Mouse (Mus musculus) CH12.LX (cell line): ENCODE data around the gene Ifi35. TPM values are rescaled to one million over a fixed set of nuclear protein-coding genes. Genes with fewer than 3 reads are reported as not detected.

Experiments
- DNase-seq: peaks from one replicate; pipeline ENCODE4 v3.0.0-alpha.2; 2013; ENCODE audit errors: extremely low read depth
- H3K27ac ChIP-seq: 2 replicates; pipeline ENCODE4 v1.5.1; 2012; ENCODE audit warnings: low read depth, mild to moderate bottlenecking, control low read depth, moderate library complexity; ENCODE audit not compliant: insufficient read depth
- H3K27me3 ChIP-seq: replicated peaks from 2 replicates; pipeline ENCODE3; 2012; ENCODE audit warnings: inconsistent platforms
- H3K36me3 ChIP-seq, 2 experiments: replicated peaks in 1 of 2; 2 replicates each; pipeline versions ENCODE3 to v1.6.1; 2012; ENCODE audit warnings: inconsistent platforms in 1 of 2, low read length in 1 of 2, mild to moderate bottlenecking in 1 of 2, mixed read lengths in 1 of 2, moderate library complexity in 1 of 2; ENCODE audit not compliant: control insufficient read depth in 1 of 2, insufficient read depth in 1 of 2
- H3K4me1 ChIP-seq, 2 experiments: 2 replicates each; pipeline ENCODE4 v1.6.1; 2012; ENCODE audit warnings: inconsistent platforms in 1 of 2, moderate library complexity in 1 of 2; ENCODE audit not compliant: insufficient read depth in 2 of 2, control insufficient read depth in 1 of 2
- H3K4me2 ChIP-seq: 2 replicates; pipeline ENCODE4 v1.6.1; 2012; ENCODE audit warnings: low read depth, mild to moderate bottlenecking, control low read depth; ENCODE audit not compliant: poor library complexity, insufficient read depth, severe bottlenecking
- H3K4me3 ChIP-seq, 3 experiments: fragments of 150-350 bp in 1 of 3; sonication (generic) in 1 of 3; replicated peaks in 1 of 3; 2 replicates each; pipeline versions ENCODE3 to v1.5.1; 2011 to 2012; ENCODE audit warnings: low read depth in 2 of 3, low read length in 2 of 3, mild to moderate bottlenecking in 2 of 3, moderate library complexity in 2 of 3, control low read depth in 1 of 3, improper control_type of control experiment in 1 of 3, inconsistent platforms in 1 of 3, mixed read lengths in 1 of 3; ENCODE audit not compliant: poor library complexity in 1 of 3
- H3K79me2 ChIP-seq: replicated peaks from 2 replicates; pipeline ENCODE4 v1.6.1; 2012; ENCODE audit warnings: mild to moderate bottlenecking, moderate library complexity; ENCODE audit not compliant: control insufficient read depth, poor library complexity, insufficient read depth, severe bottlenecking; ENCODE audit errors: extremely low read depth
- H3K9ac ChIP-seq: 2 replicates; pipeline ENCODE4 v1.6.1; 2012; ENCODE audit warnings: low read depth, mild to moderate bottlenecking, control low read depth, moderate library complexity; ENCODE audit not compliant: insufficient read depth
- H3K9me3 ChIP-seq: replicated peaks from 2 replicates; pipeline ENCODE3; 2012; ENCODE audit warnings: low read length, inconsistent platforms, mixed read lengths
- BHLHE40 ChIP-seq: IDR thresholded peaks from 2 replicates; pipeline ENCODE4 v1.6.1; 2011; ENCODE audit warnings: mild to moderate bottlenecking, low read depth, low read length, improper control_type of control experiment
- CTCF ChIP-seq, 2 experiments: IDR thresholded peaks in 1 of 2; conservative IDR thresholded peaks in 1 of 2; 2 replicates each; pipeline ENCODE4 v1.5.1; 2011 to 2012; ENCODE audit warnings: low read depth in 2 of 2, low read length in 2 of 2, improper control_type of control experiment in 1 of 2, inconsistent platforms in 1 of 2, mild to moderate bottlenecking in 1 of 2, moderate library complexity in 1 of 2
- ELF1 ChIP-seq: IDR thresholded peaks from 2 replicates; pipeline ENCODE4 v1.6.1; 2014; ENCODE audit warnings: low read depth, mild to moderate bottlenecking, inconsistent platforms, low read length, improper control_type of control experiment
- HCFC1 ChIP-seq: IDR thresholded peaks from 2 replicates; pipeline ENCODE4 v1.6.1; 2012; ENCODE audit warnings: low read depth, mild to moderate bottlenecking, inconsistent platforms, low read length, improper control_type of control experiment
- IRF4 ChIP-seq: IDR thresholded peaks from 2 replicates; pipeline ENCODE4 v1.6.1; 2014; ENCODE audit warnings: low read depth, mild to moderate bottlenecking, inconsistent platforms, low read length, improper control_type of control experiment
- JUN ChIP-seq: IDR thresholded peaks from 2 replicates; pipeline ENCODE4 v1.6.1; 2011; ENCODE audit warnings: low read depth, mild to moderate bottlenecking, low read length, improper control_type of control experiment, moderate library complexity; ENCODE audit not compliant: insufficient read depth
- JUND ChIP-seq: conservative IDR thresholded peaks from 2 replicates; pipeline ENCODE4 v1.6.1; 2011; ENCODE audit warnings: low read depth, low read length, improper control_type of control experiment
- KAT2A ChIP-seq: IDR thresholded peaks from 2 replicates; pipeline ENCODE4 v1.6.1; 2012; ENCODE audit warnings: low read length, improper control_type of control experiment, inconsistent platforms; ENCODE audit not compliant: insufficient replicate concordance
- MAFK ChIP-seq: IDR thresholded peaks from 2 replicates; pipeline ENCODE4 v1.6.1; 2011; ENCODE audit warnings: low read length, improper control_type of control experiment; ENCODE audit not compliant: insufficient replicate concordance
- MEF2A ChIP-seq: IDR thresholded peaks from 2 replicates; pipeline ENCODE4 v1.6.1; 2014; ENCODE audit warnings: low read depth, mild to moderate bottlenecking, inconsistent platforms, low read length, improper control_type of control experiment, borderline replicate concordance
- MXI1 ChIP-seq: IDR thresholded peaks from 2 replicates; pipeline ENCODE4 v1.6.1; 2011; ENCODE audit warnings: mild to moderate bottlenecking, low read depth, low read length, improper control_type of control experiment
- MYC ChIP-seq: IDR thresholded peaks from 2 replicates; pipeline ENCODE4 v1.6.1; 2011; ENCODE audit warnings: low read depth, mild to moderate bottlenecking, improper control_type of control experiment, low read length
- NRF1 ChIP-seq: IDR thresholded peaks from 2 replicates; pipeline ENCODE4 v1.6.1; 2014; ENCODE audit warnings: low read depth, mild to moderate bottlenecking, inconsistent platforms, low read length, improper control_type of control experiment, moderate library complexity
- POLR2A ChIP-seq: IDR thresholded peaks from 2 replicates; pipeline ENCODE4 v1.6.1; 2011; ENCODE audit warnings: low read depth, mild to moderate bottlenecking, improper control_type of control experiment, low read length
- POLR2AphosphoS2 ChIP-seq: IDR thresholded peaks from 2 replicates; pipeline ENCODE4 v1.6.1; 2011; ENCODE audit warnings: low read depth, low read length, improper control_type of control experiment
- RAD21 ChIP-seq: IDR thresholded peaks from 2 replicates; pipeline ENCODE4 v1.6.1; 2011; ENCODE audit warnings: low read depth, mild to moderate bottlenecking, low read length, improper control_type of control experiment, moderate library complexity
- SIN3A ChIP-seq: IDR thresholded peaks from 2 replicates; pipeline ENCODE4 v1.6.1; 2012; ENCODE audit warnings: low read length, improper control_type of control experiment, inconsistent platforms
- TCF12 ChIP-seq: IDR thresholded peaks from 2 replicates; pipeline ENCODE4 v1.6.1; 2014; ENCODE audit warnings: low read depth, mild to moderate bottlenecking, inconsistent platforms, low read length, improper control_type of control experiment
- UBTF ChIP-seq: IDR thresholded peaks from 2 replicates; pipeline ENCODE4 v1.6.1; 2012; ENCODE audit warnings: low read depth, mild to moderate bottlenecking, inconsistent platforms, low read length, improper control_type of control experiment, moderate library complexity
- USF1 ChIP-seq: IDR thresholded peaks from 2 replicates; pipeline ENCODE4 v1.6.1; 2014; ENCODE audit warnings: low read depth, mild to moderate bottlenecking, inconsistent platforms, low read length, improper control_type of control experiment
- ZC3H11A ChIP-seq: IDR thresholded peaks from 2 replicates; pipeline ENCODE4 v1.6.1; 2012; ENCODE audit warnings: low read depth, mild to moderate bottlenecking, inconsistent platforms, low read length, improper control_type of control experiment
- ZNF384 ChIP-seq: IDR thresholded peaks from 2 replicates; pipeline ENCODE4 v1.6.1; 2012; ENCODE audit warnings: low read depth, low read length, improper control_type of control experiment, inconsistent platforms
- dilution Hi-C: fragments of 300-500 bp; cut with MboI; formaldehyde crosslinking; loops from 2 replicates; pipeline ENCODE4 v1.14.3; 2020; ENCODE audit warnings: low sequenced_read_pairs; ENCODE audit not compliant: extremely low pct_unique_long_range_greater_than_20kb, extremely low pct_ligation_motif_present
- in situ Hi-C: fragments of 300-500 bp; cut with MboI; formaldehyde crosslinking; loops from 3 replicates; pipeline ENCODE4 v1.14.3; 2019; ENCODE audit warnings: low sequenced_read_pairs, low pct_ligation_motif_present, low pct_unique_long_range_greater_than_20kb, mixed read lengths
- polyA plus RNA-seq: library from polyadenylated mRNA; unstranded; fragments of >175 nt; gene quantifications from 2 replicates; pipeline ENCODE4 v1.2.1, GENCODE M21; 2012; ENCODE audit warnings: low read depth; ENCODE audit not compliant: insufficient read length
- total RNA-seq, 2 experiments: library from RNA; depleted of rRNA; stranded (reverse); fragments of 300-350 nt in 1 of 2; fragments of >200 nt in 1 of 2; gene quantifications; 2 replicates each; pipeline ENCODE4 v1.2.3; 2012 to 2014

Ifi35 gene
- total and polyA plus RNA-seq, 3 experiments: 49.3 to 79.1 (median 63.7) TPM

DNA sequence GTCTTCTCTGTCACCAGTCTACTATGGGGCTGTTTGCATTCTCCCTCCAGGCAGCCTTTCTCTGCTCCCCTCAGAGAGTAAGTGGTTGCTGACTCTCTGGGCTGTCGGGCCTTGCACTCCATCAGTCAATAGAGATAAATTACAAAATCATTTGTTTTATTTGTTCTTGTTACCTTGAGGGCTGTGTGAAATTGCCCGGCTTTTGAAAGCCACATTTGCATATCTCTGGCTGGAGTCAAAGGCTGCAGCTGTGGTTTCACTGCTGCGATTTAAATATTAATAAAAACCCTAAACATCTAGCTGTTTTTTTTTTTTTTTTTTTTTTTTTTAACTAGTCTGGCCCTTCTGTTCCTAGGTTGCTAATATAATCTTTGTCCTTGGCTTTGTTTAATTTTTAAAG, 35.6 kb downstream of the Ifi35 start:
- Histone ChIP-seq H3K4me2 (no peak overlapping the region), H3K36me3 (peaks cover 17 to 32% of the 10 kb centered on the region in 2 experiments), H3K4me3 (no peak overlapping the region), H3K4me1 (peaks cover 5 to 6% of the 10 kb centered on the region in 2 experiments; a peak in 3 of 4 replicates), H3K79me2 (no peaks in the 10 kb centered on the region), H3K9ac (no peak overlapping the region), H3K27me3 (no peaks in the 10 kb centered on the region), H3K27ac (no peak overlapping the region), H3K9me3 (no peaks in the 10 kb centered on the region)
- no peak for DNase-seq
- dilution Hi-C loops: no loop called here
- TF ChIP-seq JUND (no peak), ZNF384 (peak; percentile 54)
- in situ Hi-C loops: no loop called here

DNA sequence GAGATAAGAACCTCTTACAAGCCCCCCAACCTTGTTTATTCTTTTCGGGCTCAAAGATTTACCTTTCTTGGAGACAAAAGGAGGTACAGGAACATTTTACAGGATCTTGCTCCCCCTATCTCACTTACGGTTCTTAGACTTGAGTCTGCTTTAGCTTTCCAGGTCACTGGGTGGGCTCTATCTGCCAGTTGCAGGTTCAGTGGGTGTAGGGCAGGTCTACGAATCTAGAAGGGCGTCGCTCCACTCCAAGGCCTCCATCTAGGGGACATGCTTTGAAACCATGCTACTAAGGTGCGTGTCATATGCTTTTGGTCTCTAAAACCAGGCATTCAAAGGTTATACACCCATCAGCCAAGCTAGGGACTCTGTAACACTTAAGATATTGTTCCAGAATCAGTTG, 36.0 kb downstream of the Ifi35 start:
- H3K79me2 ChIP-seq: no peaks in the 10 kb centered on the region
- DNase-seq: no peak
- no peak overlapping the region for H3K9ac ChIP-seq
- no peaks in the 10 kb centered on the region for H3K9me3 ChIP-seq
- peaks cover 1 to 6% of the 10 kb centered on the region in 2 experiments; a peak in 3 of 4 replicates for H3K4me1 ChIP-seq
- TF ChIP-seq JUND (no peak), KAT2A (no peak)
- no peak overlapping the region for H3K4me3 ChIP-seq
- no peak overlapping the region for H3K27ac ChIP-seq
- in situ Hi-C loops (no loop called here), dilution Hi-C loops (no loop called here)
- H3K4me2 ChIP-seq: no peak overlapping the region
- no peaks in the 10 kb centered on the region for H3K27me3 ChIP-seq
- H3K36me3 ChIP-seq: peaks cover 21 to 36% of the 10 kb centered on the region in 2 experiments

DNA sequence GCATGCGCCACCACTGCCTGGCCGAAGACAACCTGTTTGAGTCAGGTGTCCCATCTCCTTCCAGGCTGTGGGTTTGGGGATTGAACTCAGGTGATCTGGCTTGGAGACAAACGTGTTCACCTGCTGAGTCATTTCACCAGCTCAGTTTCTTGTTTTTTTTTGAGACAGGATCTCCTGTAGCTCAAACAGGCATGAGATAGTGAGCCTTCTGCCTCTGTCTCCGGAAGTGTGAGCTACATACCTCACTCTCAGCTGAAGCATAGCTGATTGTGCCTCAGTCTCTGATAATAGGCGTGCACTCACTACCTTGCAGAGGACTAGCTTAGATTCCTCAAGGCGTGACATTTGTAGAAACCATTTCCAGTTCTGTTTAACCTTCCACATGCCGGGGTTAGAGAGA, 36.6 kb downstream of the Ifi35 start:
- Histone ChIP-seq H3K4me2 (no peak overlapping the region), H3K9ac (no peak overlapping the region), H3K4me3 (no peak overlapping the region), H3K27ac (no peak overlapping the region), H3K79me2 (no peaks in the 10 kb centered on the region), H3K9me3 (no peaks in the 10 kb centered on the region), H3K36me3 (peaks cover 27 to 42% of the 10 kb centered on the region in 2 experiments), H3K4me1 (peaks cover 0 to 6% of the 10 kb centered on the region in 2 experiments; a peak in 1 of 4 replicates), H3K27me3 (no peaks in the 10 kb centered on the region)
- TF ChIP-seq SIN3A (no peak), JUND (0 out of 2 replicates have a peak, but pooled peaks have one; percentile 27), CTCF (conservative IDR thresholded peaks at IDR 0.05 in 1 of 2, IDR thresholded peaks at IDR 0.05 in 1 of 2; ENCODE audit: low read depth in 2 of 2, low read length in 2 of 2) (no peak), IRF4 (peak; percentile 53; the same call in 1 of the 2 replicates), POLR2A (no peak), POLR2AphosphoS2 (no peak; the same call in 1 of the 2 replicates), MAFK (no peak), ELF1 (no peak), USF1 (no peak), TCF12 (no peak), UBTF (no peak), NRF1 (no peak), HCFC1 (no peak), ZNF384 (peak; percentile 43), JUN (peak; percentile 7; the same call in 1 of the 2 replicates), MEF2A (no peak), MYC (no peak), MXI1 (no peak), ZC3H11A (no peak), BHLHE40 (peak; percentile 39; the same call in 1 of the 2 replicates), RAD21 (no peak)
- DNase-seq: no peak
- in situ Hi-C loops (no loop called here), dilution Hi-C loops (no loop called here)
